Mouse (Mus musculus): ENCODE data around the gene Tufm. TPM values are rescaled to one million over a fixed set of nuclear protein-coding genes. Genes with fewer than 3 reads are reported as not detected.

The Tufm gene
- polyA plus RNA-seq, 1 experiment from 2014 or later = 137 TPM

- 89% methylated on average over 17 of the region's 17 CpGs for WGBS
- Histone ChIP-seq H3K27ac (no peak overlapping the region), H3K4me3 (replicated peaks) (no peak overlapping the region), H3K9me3 (no peaks in the 10 kb centered on the region), H3K36me3 (no peaks in the 10 kb centered on the region), H3K4me2 (no peak overlapping the region), H3K9ac (replicated peaks) (no peak overlapping the region), H3K4me1 (replicated peaks) (peaks cover 12% of the 10 kb centered on the region), H3K27me3 (no peaks in the 10 kb centered on the region)
- no peak for ATAC-seq (ENCODE audit: insufficient number of reproducible peaks, insufficient read depth, low FRiP score, low TSS enrichment, low read depth)
These were observed 30.5 kb upstream of the Tufm start for GRCm38 (mm10) chr7:126456382-126457266.

GRCm38 (mm10) chr7:126458225-126458624, 28.9 kb upstream of the Tufm start:
- Histone ChIP-seq H3K4me1 (replicated peaks) (peaks cover 26% of the 10 kb centered on the region), H3K9me3 (no peaks in the 10 kb centered on the region), H3K27me3 (peaks cover 6% of the 10 kb centered on the region; the same call in 1 of the 2 replicates), H3K4me2 (no peak overlapping the region), H3K27ac (no peak overlapping the region), H3K36me3 (no peaks in the 10 kb centered on the region), H3K4me3 (replicated peaks) (no peak overlapping the region), H3K9ac (replicated peaks) (no peak overlapping the region)
- no peak for ATAC-seq (ENCODE audit: insufficient number of reproducible peaks, insufficient read depth, low FRiP score, low TSS enrichment, low read depth)
- WGBS = 80% methylated on average over 5 of the region's 5 CpGs

GRCm38 (mm10) chr7:126458844-126459618, 28.1 kb upstream of the Tufm start:
- WGBS = 74% methylated on average over 11 of the region's 11 CpGs
- ATAC-seq (ENCODE audit: insufficient number of reproducible peaks, insufficient read depth, low FRiP score, low TSS enrichment, low read depth) = no peak
- Histone ChIP-seq H3K9me3 (no peaks in the 10 kb centered on the region), H3K4me2 (no peak overlapping the region), H3K9ac (replicated peaks) (no peak overlapping the region), H3K27ac (no peak overlapping the region), H3K27me3 (peaks cover 6% of the 10 kb centered on the region; the same call in 1 of the 2 replicates), H3K36me3 (no peaks in the 10 kb centered on the region), H3K4me3 (replicated peaks) (no peak overlapping the region), H3K4me1 (replicated peaks) (peaks cover 33% of the 10 kb centered on the region)

- 42% methylated on average over 10 of the region's 10 CpGs for WGBS
- H3K9ac ChIP-seq (replicated peaks) = 0 out of 2 replicates have a peak overlapping the region, but pooled peaks have one; percentile 18
- peak overlapping the region; percentile 62 for H3K27ac ChIP-seq
These were observed 26.4 kb upstream of the Tufm start for GRCm38 (mm10) chr7:126460623-126461399.

GRCm38 (mm10) chr7:126461626-126462025, 25.5 kb upstream of the Tufm start:
- 65% methylated on average over 3 of the region's 3 CpGs for WGBS
- no peak for ATAC-seq (ENCODE audit: insufficient number of reproducible peaks, insufficient read depth, low FRiP score, low TSS enrichment, low read depth)
- Histone ChIP-seq H3K4me1 (replicated peaks) (peaks cover 37% of the 10 kb centered on the region), H3K9ac (replicated peaks) (0 out of 2 replicates have a peak overlapping the region, but pooled peaks have one; percentile 40), H3K9me3 (no peaks in the 10 kb centered on the region), H3K36me3 (peaks cover 8% of the 10 kb centered on the region), H3K4me3 (replicated peaks) (peak overlapping the region; percentile 5; the same call in 1 of the 2 replicates), H3K4me2 (peak overlapping the region; percentile 23), H3K27me3 (peaks cover 6% of the 10 kb centered on the region; the same call in 1 of the 2 replicates), H3K27ac (peak overlapping the region; percentile 62; the same call in 1 of the 2 replicates)

More at GRCm38 (mm10) chr7:126460623-126461399, 26.4 kb upstream of the Tufm start:
- H3K4me2 ChIP-seq = peak overlapping the region; percentile 30
- no peak overlapping the region for H3K4me3 ChIP-seq (replicated peaks)
- peaks cover 6% of the 10 kb centered on the region; the same call in 1 of the 2 replicates for H3K27me3 ChIP-seq
- H3K4me1 ChIP-seq (replicated peaks) = peaks cover 37% of the 10 kb centered on the region
- peaks cover under 1% of the 10 kb centered on the region; the same call in 1 of the 2 replicates for H3K36me3 ChIP-seq
- no peaks in the 10 kb centered on the region for H3K9me3 ChIP-seq
- peak; percentile 44; the same call in 1 of the 2 replicates for ATAC-seq (ENCODE audit: insufficient number of reproducible peaks, insufficient read depth, low FRiP score, low TSS enrichment, low read depth)

- Histone ChIP-seq H3K9ac (replicated peaks) (peak within 1 kb of the TSS; percentile 40), H3K4me3 (replicated peaks) (peak within 1 kb of the TSS; percentile 12), H3K4me1 (replicated peaks) (peaks cover 37% of the 10 kb centered on the region), H3K9me3 (no peaks in the 10 kb centered on the region), H3K36me3 (peaks cover 22% of the 10 kb centered on the region), H3K27ac (peak within 1 kb of the TSS; percentile 62), H3K4me2 (peak within 1 kb of the TSS; percentile 23), H3K27me3 (peaks cover 6% of the 10 kb centered on the region; the same call in 1 of the 2 replicates)
- ATAC-seq (ENCODE audit: insufficient number of reproducible peaks, insufficient read depth, low FRiP score, low TSS enrichment, low read depth) = no peak
- 36% methylated on average over 5 of the region's 5 CpGs for WGBS
These were observed 24.2 kb upstream of the Tufm start, which contains the start of gene Atp2a1 for GRCm38 (mm10) chr7:126463004-126463403. TSS of gene Atp2a1 (minus strand) at chr7:126463108.

GRCm38 (mm10) chr7:126463547-126463946, 23.6 kb upstream of the Tufm start:
- no peak overlapping the region for H3K4me3 ChIP-seq (replicated peaks)
- H3K9me3 ChIP-seq = no peaks in the 10 kb centered on the region
- peak overlapping the region; percentile 35; the same call in 1 of the 2 replicates for H3K9ac ChIP-seq (replicated peaks)
- no peak for ATAC-seq (ENCODE audit: insufficient number of reproducible peaks, insufficient read depth, low FRiP score, low TSS enrichment, low read depth)
- H3K4me2 ChIP-seq = peak overlapping the region; percentile 21; the same call in 1 of the 2 replicates
- 39% methylated on average over 4 of the region's 4 CpGs for WGBS
- H3K4me1 ChIP-seq (replicated peaks) = peaks cover 37% of the 10 kb centered on the region
- H3K27me3 ChIP-seq = peaks cover 6% of the 10 kb centered on the region; the same call in 1 of the 2 replicates
- H3K27ac ChIP-seq = peak overlapping the region; percentile 51
- H3K36me3 ChIP-seq = peaks cover 27% of the 10 kb centered on the region

GRCm38 (mm10) chr7:126464121-126464520, 23.0 kb upstream of the Tufm start:
- WGBS = 44% methylated on average over 4 of the region's 4 CpGs
- H3K4me3 ChIP-seq (replicated peaks) = no peak overlapping the region
- H3K9me3 ChIP-seq = no peaks in the 10 kb centered on the region
- H3K36me3 ChIP-seq = peaks cover 33% of the 10 kb centered on the region
- H3K4me2 ChIP-seq = peak overlapping the region; percentile 21; the same call in 1 of the 2 replicates
- no peak for ATAC-seq (ENCODE audit: insufficient number of reproducible peaks, insufficient read depth, low FRiP score, low TSS enrichment, low read depth)
- peaks cover 6% of the 10 kb centered on the region; the same call in 1 of the 2 replicates for H3K27me3 ChIP-seq
- no peak overlapping the region for H3K9ac ChIP-seq (replicated peaks)
- peak overlapping the region; percentile 51 for H3K27ac ChIP-seq
- peaks cover 37% of the 10 kb centered on the region for H3K4me1 ChIP-seq (replicated peaks)

GRCm38 (mm10) chr7:126464836-126465235, 22.3 kb upstream of the Tufm start:
- Histone ChIP-seq H3K36me3 (peaks cover 40% of the 10 kb centered on the region), H3K9me3 (no peaks in the 10 kb centered on the region), H3K27me3 (peaks cover 6% of the 10 kb centered on the region; the same call in 1 of the 2 replicates), H3K27ac (peak overlapping the region; percentile 32; the same call in 1 of the 2 replicates), H3K4me2 (no peak overlapping the region), H3K4me1 (replicated peaks) (peaks cover 37% of the 10 kb centered on the region), H3K9ac (replicated peaks) (no peak overlapping the region; the same call in 1 of the 2 replicates), H3K4me3 (replicated peaks) (no peak overlapping the region)
- WGBS = 29% methylated on average over 5 of the region's 5 CpGs
- no peak for ATAC-seq (ENCODE audit: insufficient number of reproducible peaks, insufficient read depth, low FRiP score, low TSS enrichment, low read depth)
